Mouse (Mus musculus): Measurements from ENCODE around the gene Prr3. TPM values are rescaled to one million over a fixed set of nuclear protein-coding genes. Genes with fewer than 3 reads are reported as not detected.

The Prr3 gene
- polyA plus RNA-seq, 1 experiment from 2014 or later: 52.1 TPM

GRCm38 (mm10) chr17:35996949-35997348 lies 16.9 kb upstream of the Prr3 start:
- peak; percentile 69 for ATAC-seq (ENCODE audit: low FRiP score)
- no peak overlapping the region for H3K27ac ChIP-seq
- no peak overlapping the region for H3K9ac ChIP-seq
- H3K9me3 ChIP-seq: no peaks in the 10 kb centered on the region
- peak overlapping the region; percentile 3; the same call in 1 of the 2 replicates for H3K4me3 ChIP-seq (replicated peaks)
- H3K4me2 ChIP-seq: no peak overlapping the region
- H3K4me1 ChIP-seq: peaks cover 23% of the 10 kb centered on the region
- 3% methylated on average over 11 of the region's 11 CpGs for WGBS
- H3K27me3 ChIP-seq: no peaks in the 10 kb centered on the region
- H3K36me3 ChIP-seq (replicated peaks): no peaks in the 10 kb centered on the region

- ATAC-seq (ENCODE audit: low FRiP score): no peak
- WGBS: 5% methylated on average over 14 of the region's 14 CpGs
- Histone ChIP-seq H3K9ac (peak overlapping the region; percentile 66), H3K36me3 (replicated peaks) (no peaks in the 10 kb centered on the region), H3K27ac (no peak overlapping the region), H3K4me2 (peak overlapping the region; percentile 74), H3K9me3 (no peaks in the 10 kb centered on the region), H3K27me3 (no peaks in the 10 kb centered on the region), H3K4me3 (replicated peaks) (peak overlapping the region; percentile 62), H3K4me1 (peaks cover 23% of the 10 kb centered on the region)
Observed at GRCm38 (mm10) chr17:35994879-35995240, 14.8 kb upstream of the Prr3 start.

- Histone ChIP-seq H3K4me1 (peaks cover 23% of the 10 kb centered on the region), H3K9ac (peak overlapping the region; percentile 66), H3K9me3 (no peaks in the 10 kb centered on the region), H3K27me3 (no peaks in the 10 kb centered on the region), H3K27ac (peak overlapping the region; percentile 47; the same call in 1 of the 2 replicates), H3K36me3 (replicated peaks) (peaks cover 4% of the 10 kb centered on the region; the same call in 1 of the 2 replicates), H3K4me2 (peak overlapping the region; percentile 74), H3K4me3 (replicated peaks) (peak overlapping the region; percentile 62)
- ATAC-seq (ENCODE audit: low FRiP score): peak; percentile 71
- 3% methylated on average over 31 of the region's 31 CpGs for WGBS
Observed at GRCm38 (mm10) chr17:35994175-35994878, 14.3 kb upstream of the Prr3 start.

GRCm38 (mm10) chr17:35993675-35994074 lies 13.6 kb upstream of the Prr3 start:
- H3K9ac ChIP-seq: no peak overlapping the region
- peak overlapping the region; percentile 62 for H3K4me3 ChIP-seq (replicated peaks)
- peak overlapping the region; percentile 44 for H3K4me2 ChIP-seq
- H3K9me3 ChIP-seq: no peaks in the 10 kb centered on the region
- H3K4me1 ChIP-seq: peaks cover 23% of the 10 kb centered on the region
- 9% methylated on average over 17 of the region's 17 CpGs for WGBS
- peaks cover 11% of the 10 kb centered on the region for H3K36me3 ChIP-seq (replicated peaks)
- H3K27ac ChIP-seq: no peak overlapping the region
- no peaks in the 10 kb centered on the region for H3K27me3 ChIP-seq
- peak; percentile 69 for ATAC-seq (ENCODE audit: low FRiP score)

- no peak overlapping the region for H3K4me3 ChIP-seq (replicated peaks)
- H3K4me1 ChIP-seq: peaks cover 14% of the 10 kb centered on the region
- WGBS: 53% methylated on average over 10 of the region's 10 CpGs
- no peak for ATAC-seq (ENCODE audit: low FRiP score)
- H3K9ac ChIP-seq: no peak overlapping the region
- H3K4me2 ChIP-seq: no peak overlapping the region
- H3K27me3 ChIP-seq: no peaks in the 10 kb centered on the region
- H3K27ac ChIP-seq: no peak overlapping the region
- peaks cover 30% of the 10 kb centered on the region for H3K36me3 ChIP-seq (replicated peaks)
- no peaks in the 10 kb centered on the region for H3K9me3 ChIP-seq
Observed at GRCm38 (mm10) chr17:35991781-35992180, 11.7 kb upstream of the Prr3 start.

- no peak for ATAC-seq (ENCODE audit: low FRiP score)
- peaks cover 22% of the 10 kb centered on the region for H3K4me1 ChIP-seq
- no peaks in the 10 kb centered on the region for H3K27me3 ChIP-seq
- WGBS: 87% methylated on average over 9 of the region's 9 CpGs
- H3K4me3 ChIP-seq (replicated peaks): no peak overlapping the region
- H3K36me3 ChIP-seq (replicated peaks): peaks cover 38% of the 10 kb centered on the region
- no peak overlapping the region for H3K9ac ChIP-seq
- H3K4me2 ChIP-seq: no peak overlapping the region
- no peaks in the 10 kb centered on the region for H3K9me3 ChIP-seq
- H3K27ac ChIP-seq: no peak overlapping the region
Observed at GRCm38 (mm10) chr17:35981776-35982175, 1.7 kb upstream of the Prr3 start.

GRCm38 (mm10) chr17:35980363-35980754 lies 323 bp upstream of the Prr3 start:
- Histone ChIP-seq H3K36me3 (replicated peaks) (peaks cover 25% of the 10 kb centered on the region), H3K9ac (peak overlapping the region; percentile 84)
- 0% methylated on average over 23 of the region's 29 CpGs for WGBS

GRCm38 (mm10) chr17:35978811-35979400 lies 1.1 kb downstream of the Prr3 start:
- Histone ChIP-seq H3K36me3 (replicated peaks) (peaks cover 33% of the 10 kb centered on the region), H3K4me1 (peaks cover 22% of the 10 kb centered on the region), H3K4me2 (peak overlapping the region; percentile 90), H3K27ac (peak overlapping the region; percentile 95), H3K9ac (peak overlapping the region; percentile 84), H3K4me3 (replicated peaks) (peak overlapping the region; percentile 78), H3K9me3 (no peaks in the 10 kb centered on the region), H3K27me3 (no peaks in the 10 kb centered on the region)
- under 1% methylated on average over 41 of the region's 41 CpGs for WGBS
- peak; percentile 86 for ATAC-seq (ENCODE audit: low FRiP score)

More at GRCm38 (mm10) chr17:35980363-35980754, 323 bp upstream of the Prr3 start:
- peak overlapping the region; percentile 95 for H3K27ac ChIP-seq
- no peaks in the 10 kb centered on the region for H3K27me3 ChIP-seq
- peak; percentile 28 for ATAC-seq (ENCODE audit: low FRiP score)
- H3K4me1 ChIP-seq: peaks cover 22% of the 10 kb centered on the region
- H3K4me2 ChIP-seq: peak overlapping the region; percentile 90
- peak overlapping the region; percentile 78 for H3K4me3 ChIP-seq (replicated peaks)
- no peaks in the 10 kb centered on the region for H3K9me3 ChIP-seq

- WGBS: 83% methylated on average over 1 of the region's 1 CpGs
- Histone ChIP-seq H3K27ac (no peak overlapping the region), H3K27me3 (no peaks in the 10 kb centered on the region), H3K9me3 (no peaks in the 10 kb centered on the region), H3K9ac (no peak overlapping the region), H3K36me3 (replicated peaks) (peaks cover 33% of the 10 kb centered on the region), H3K4me3 (replicated peaks) (no peak overlapping the region), H3K4me2 (no peak overlapping the region), H3K4me1 (peaks cover 23% of the 10 kb centered on the region)
- no peak for ATAC-seq (ENCODE audit: low FRiP score)
Observed at GRCm38 (mm10) chr17:35972131-35972530, 7.9 kb downstream of the Prr3 start.

- peak within 1 kb of the TSS; percentile 90 for H3K4me3 ChIP-seq (replicated peaks)
- H3K27ac ChIP-seq: peak within 1 kb of the TSS; percentile 48; the same call in 1 of the 2 replicates
- peaks cover 38% of the 10 kb centered on the region for H3K36me3 ChIP-seq (replicated peaks)
- ATAC-seq (ENCODE audit: low FRiP score): peak; percentile 98
- WGBS: under 1% methylated on average over 68 of the region's 68 CpGs
- H3K4me1 ChIP-seq: peaks cover 23% of the 10 kb centered on the region
- no peaks in the 10 kb centered on the region for H3K9me3 ChIP-seq
- H3K27me3 ChIP-seq: no peaks in the 10 kb centered on the region
- peak within 1 kb of the TSS; percentile 89 for H3K4me2 ChIP-seq
- peak within 1 kb of the TSS; percentile 84 for H3K9ac ChIP-seq
Observed at GRCm38 (mm10) chr17:35969418-35970389, 10.3 kb downstream of the Prr3 start, which contains the start of gene Abcf1. TSS of gene Abcf1 (minus strand) at chr17:35969761.

- 86% methylated on average over 2 of the region's 2 CpGs for WGBS
- Histone ChIP-seq H3K36me3 (replicated peaks) (peaks cover 40% of the 10 kb centered on the region), H3K9me3 (no peaks in the 10 kb centered on the region), H3K9ac (no peak overlapping the region), H3K4me3 (replicated peaks) (no peak overlapping the region), H3K4me2 (no peak overlapping the region), H3K27me3 (no peaks in the 10 kb centered on the region), H3K27ac (no peak overlapping the region), H3K4me1 (peaks cover 23% of the 10 kb centered on the region)
- no peak for ATAC-seq (ENCODE audit: low FRiP score)
Observed at GRCm38 (mm10) chr17:35967621-35968020, 12.4 kb downstream of the Prr3 start.

GRCm38 (mm10) chr17:35963279-35963678 lies 16.8 kb downstream of the Prr3 start:
- 89% methylated on average over 10 of the region's 10 CpGs for WGBS
- peaks cover 77% of the 10 kb centered on the region for H3K36me3 ChIP-seq (replicated peaks)

More at GRCm38 (mm10) chr17:35963279-35963678, 16.8 kb downstream of the Prr3 start:
- ATAC-seq (ENCODE audit: low FRiP score): no peak
- Histone ChIP-seq H3K4me3 (replicated peaks) (no peak overlapping the region), H3K4me2 (no peak overlapping the region), H3K27me3 (no peaks in the 10 kb centered on the region), H3K4me1 (peaks cover 5% of the 10 kb centered on the region), H3K27ac (no peak overlapping the region), H3K9me3 (no peaks in the 10 kb centered on the region), H3K9ac (no peak overlapping the region)

All from forebrain, embryonic 12.5 days (tissue).